Mouse (Mus musculus): Measurements from ENCODE around the gene Dffa. TPM values are rescaled to one million over a fixed set of nuclear protein-coding genes. Genes with fewer than 3 reads are reported as not detected.

Dffa gene
- total RNA-seq (2021) (10 to 100 TPM; 40.1 to 42.5 TPM), polyA plus RNA-seq (2012; rRNA removed) (25.3 and 36.8 TPM in 2 replicates)
- long read RNA-seq, partial matches to known transcripts, result 1 of 5 reads
- long read RNA-seq, other reads (novel, unspliced or antisense), result 2 of 5 reads

GRCm38 (mm10) chr4:149103875-149104561 is at the start of gene Dffa:
Gene Dffa, plus strand, starts transcription at chr4:149104146.
- Histone ChIP-seq H3K79me2 (replicated peaks; ENCODE audit: control insufficient read depth, insufficient read depth, low read length) (peaks cover 2% of the 10 kb centered on the region; the same call in 1 of the 2 replicates), H3K4me3 (peak within 1 kb of the TSS; percentile 71), H3K27me3 (ENCODE audit: control insufficient read depth, insufficient read depth, low read length) (no peaks in the 10 kb centered on the region), H3K4me1 (ENCODE audit: control insufficient read depth, insufficient read depth, low read length) (peaks cover 3% of the 10 kb centered on the region), H3K36me3 (ENCODE audit: control insufficient read depth, insufficient read depth, low read length) (no peaks in the 10 kb centered on the region), H3K27ac (peak within 1 kb of the TSS; percentile 81), H3K9ac (ENCODE audit: low read depth, low read length) (peak within 1 kb of the TSS; percentile 91)
- intact Hi-C loops (cut with DNase I), result no loop called here
- under 1% methylated on average over 35 of the region's 35 CpGs for WGBS
- TF ChIP-seq CTCF (IDR thresholded peaks at IDR 0.05) (peak; percentile 57), POLR2A (IDR thresholded peaks at IDR 0.05; ENCODE audit: insufficient read depth, low read depth, low read length) (peak; percentile 81), EP300 (IDR thresholded peaks at IDR 0.05; ENCODE audit: insufficient read depth, low read depth, low read length) (no peak)
- DNase-seq, result peak; percentile 92 to 96

GRCm38 (mm10) chr4:149055847-149056246 is 48.1 kb upstream of the Dffa start:
- DNase-seq, result no peak
- Histone ChIP-seq H3K79me2 (replicated peaks; ENCODE audit: control insufficient read depth, insufficient read depth, low read length) (no peaks in the 10 kb centered on the region; the same call in 1 of the 2 replicates), H3K27me3 (ENCODE audit: control insufficient read depth, insufficient read depth, low read length) (no peaks in the 10 kb centered on the region), H3K36me3 (ENCODE audit: control insufficient read depth, insufficient read depth, low read length) (no peaks in the 10 kb centered on the region), H3K9ac (ENCODE audit: low read depth, low read length) (no peak overlapping the region), H3K4me3 (no peak overlapping the region), H3K4me1 (ENCODE audit: control insufficient read depth, insufficient read depth, low read length) (0 out of 2 replicates have a peak, but pooled peaks cover under 1% of the 10 kb centered on the region), H3K27ac (no peak overlapping the region)
- no peak for TF ChIP-seq CTCF (IDR thresholded peaks at IDR 0.05)
- WGBS, result 63% methylated on average over 6 of the region's 6 CpGs
- intact Hi-C loops (cut with DNase I), result no loop called here

DNA sequence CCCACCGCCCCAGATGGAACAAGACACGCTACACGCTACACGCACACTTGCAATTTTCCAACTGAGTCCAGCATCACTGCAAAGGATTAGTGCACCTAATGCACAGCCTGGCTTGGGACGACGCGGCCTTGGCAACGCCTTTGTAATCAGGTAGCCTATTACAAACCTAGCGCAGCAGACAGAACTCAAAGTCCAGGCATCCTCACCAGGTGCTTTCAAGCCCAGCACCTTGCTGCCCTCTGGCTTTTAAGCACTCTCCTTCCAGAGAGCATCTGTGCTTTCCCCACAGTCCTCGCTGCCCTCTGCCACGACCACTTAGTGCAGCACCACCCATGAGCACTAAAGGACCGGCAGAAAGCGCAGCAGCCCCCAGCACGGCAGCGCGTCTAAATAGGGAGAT is 47.0 kb upstream of the Dffa start:
- DNase-seq, result no peak
- H3K4me1 ChIP-seq (ENCODE audit: control insufficient read depth, insufficient read depth, low read length), result no peaks in the 10 kb centered on the region
- TF ChIP-seq CTCF (IDR thresholded peaks at IDR 0.05), result no peak
- TF ChIP-seq POLR2A (IDR thresholded peaks at IDR 0.05; ENCODE audit: insufficient read depth, low read depth, low read length), result no peak
- no peak for TF ChIP-seq EP300 (IDR thresholded peaks at IDR 0.05; ENCODE audit: insufficient read depth, low read depth, low read length)
- H3K27me3 ChIP-seq (ENCODE audit: control insufficient read depth, insufficient read depth, low read length), result no peaks in the 10 kb centered on the region
- no peaks in the 10 kb centered on the region for H3K36me3 ChIP-seq (ENCODE audit: control insufficient read depth, insufficient read depth, low read length)
- intact Hi-C loops (cut with DNase I), result no loop called here
- H3K9ac ChIP-seq (ENCODE audit: low read depth, low read length), result no peak overlapping the region
- no peak overlapping the region for H3K27ac ChIP-seq
- no peak overlapping the region for H3K4me3 ChIP-seq
- H3K79me2 ChIP-seq (replicated peaks; ENCODE audit: control insufficient read depth, insufficient read depth, low read length), result no peaks in the 10 kb centered on the region
- WGBS, result 81% methylated on average over 16 of the region's 16 CpGs

DNA sequence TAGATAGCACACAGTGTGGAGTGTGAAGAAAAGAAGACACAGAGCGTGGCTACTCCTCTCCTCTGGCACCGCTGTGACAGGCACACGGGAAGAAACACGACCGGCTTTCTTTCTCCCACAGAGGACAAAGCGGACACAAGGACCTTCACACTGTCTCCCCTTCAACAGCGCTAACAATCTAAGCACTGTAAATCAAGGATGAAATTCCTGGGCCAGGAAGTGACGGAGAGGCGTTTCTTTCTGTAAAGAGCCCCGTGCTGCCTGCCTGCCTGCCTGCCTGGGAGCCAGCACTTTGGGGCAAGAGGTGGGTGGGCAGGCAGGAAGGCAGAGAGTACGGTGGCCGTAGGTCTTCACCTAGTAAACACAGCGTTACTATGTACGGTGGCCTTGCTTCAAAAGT is 46.5 kb upstream of the Dffa start:
- Histone ChIP-seq H3K9ac (ENCODE audit: low read depth, low read length) (no peak overlapping the region), H3K79me2 (replicated peaks; ENCODE audit: control insufficient read depth, insufficient read depth, low read length) (no peaks in the 10 kb centered on the region; the same call in 1 of the 2 replicates), H3K27ac (no peak overlapping the region), H3K36me3 (ENCODE audit: control insufficient read depth, insufficient read depth, low read length) (no peaks in the 10 kb centered on the region), H3K4me3 (no peak overlapping the region), H3K4me1 (ENCODE audit: control insufficient read depth, insufficient read depth, low read length) (no peaks in the 10 kb centered on the region), H3K27me3 (ENCODE audit: control insufficient read depth, insufficient read depth, low read length) (no peaks in the 10 kb centered on the region)
- 49% methylated on average over 14 of the region's 14 CpGs for WGBS
- TF ChIP-seq CTCF (IDR thresholded peaks at IDR 0.05) (no peak), POLR2A (IDR thresholded peaks at IDR 0.05; ENCODE audit: insufficient read depth, low read depth, low read length) (no peak), EP300 (IDR thresholded peaks at IDR 0.05; ENCODE audit: insufficient read depth, low read depth, low read length) (no peak)
- intact Hi-C loops (cut with DNase I), result no loop called here
- DNase-seq, result no peak

GRCm38 (mm10) chr4:149058298-149058697 is 45.6 kb upstream of the Dffa start:
- H3K27me3 ChIP-seq (ENCODE audit: control insufficient read depth, insufficient read depth, low read length), result no peaks in the 10 kb centered on the region
- H3K79me2 ChIP-seq (replicated peaks; ENCODE audit: control insufficient read depth, insufficient read depth, low read length), result no peaks in the 10 kb centered on the region; the same call in 1 of the 2 replicates
- WGBS, result 87% methylated on average over 7 of the region's 7 CpGs
- H3K36me3 ChIP-seq (ENCODE audit: control insufficient read depth, insufficient read depth, low read length), result no peaks in the 10 kb centered on the region
- intact Hi-C loops (cut with DNase I), result no loop called here
- TF ChIP-seq CTCF (IDR thresholded peaks at IDR 0.05) (no peak), POLR2A (IDR thresholded peaks at IDR 0.05; ENCODE audit: insufficient read depth, low read depth, low read length) (no peak), EP300 (IDR thresholded peaks at IDR 0.05; ENCODE audit: insufficient read depth, low read depth, low read length) (no peak)
- DNase-seq, result no peak
- H3K9ac ChIP-seq (ENCODE audit: low read depth, low read length), result no peak overlapping the region
- no peaks in the 10 kb centered on the region for H3K4me1 ChIP-seq (ENCODE audit: control insufficient read depth, insufficient read depth, low read length)
- H3K4me3 ChIP-seq, result no peak overlapping the region
- no peak overlapping the region for H3K27ac ChIP-seq

- no peaks in the 10 kb centered on the region for H3K36me3 ChIP-seq (ENCODE audit: control insufficient read depth, insufficient read depth, low read length)
- no peaks in the 10 kb centered on the region for H3K27me3 ChIP-seq (ENCODE audit: control insufficient read depth, insufficient read depth, low read length)
- no peak overlapping the region for H3K27ac ChIP-seq
- TF ChIP-seq POLR2A (IDR thresholded peaks at IDR 0.05; ENCODE audit: insufficient read depth, low read depth, low read length) (no peak), EP300 (IDR thresholded peaks at IDR 0.05; ENCODE audit: insufficient read depth, low read depth, low read length) (no peak), CTCF (IDR thresholded peaks at IDR 0.05) (no peak)
- no peak overlapping the region for H3K4me3 ChIP-seq
- no peak overlapping the region for H3K9ac ChIP-seq (ENCODE audit: low read depth, low read length)
- 0 out of 2 replicates have a peak, but pooled peaks cover 1% of the 10 kb centered on the region for H3K4me1 ChIP-seq (ENCODE audit: control insufficient read depth, insufficient read depth, low read length)
- intact Hi-C loops (cut with DNase I), result no loop called here
- 71% methylated on average over 9 of the region's 9 CpGs for WGBS
- H3K79me2 ChIP-seq (replicated peaks; ENCODE audit: control insufficient read depth, insufficient read depth, low read length), result no peaks in the 10 kb centered on the region; the same call in 1 of the 2 replicates
- DNase-seq, result no peak
Measured at GRCm38 (mm10) chr4:149059713-149060112, 44.2 kb upstream of the Dffa start.

Data from heart, adult 2 months (tissue).